Mouse (Mus musculus) R1 (cell line): ENCODE results near the gene Cnnm2.
"Not testable (repeated sequence)": the region's sequence is repeated elsewhere in the genome, so short reads cannot be mapped to it uniquely, and the experiment has no call there.

Source experiments
- DNase-seq: peaks from one replicate; pipeline ENCODE4 v3.0.0-alpha.2; 2018; ENCODE audit warnings: low read depth, low spot score

Gene Cnnm2

DNA sequence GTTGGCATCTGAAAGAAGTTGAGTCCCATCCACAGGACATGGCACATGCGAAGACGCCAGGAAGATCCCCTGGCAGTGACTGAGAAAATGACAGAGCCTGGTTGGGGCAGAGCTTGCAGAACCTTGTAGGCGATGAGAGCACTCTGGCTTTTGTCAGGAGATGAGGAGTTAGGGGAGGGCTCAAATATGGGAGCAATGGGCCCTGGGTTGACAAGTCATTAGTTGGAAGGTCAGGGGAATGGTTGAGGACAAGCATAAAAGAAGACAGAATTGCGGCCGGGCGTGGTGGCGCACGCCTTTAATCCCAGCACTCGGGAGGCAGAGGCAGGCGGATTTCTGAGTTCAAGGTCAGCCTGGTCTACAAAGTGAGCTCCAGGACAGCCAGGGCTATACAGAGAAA, 1.5 kb upstream of the Cnnm2 start:
- DNase-seq = peak; percentile 38

- peak; percentile 90 for DNase-seq
Observed at GRCm38 (mm10) chr19:46760375-46761160, 828 bp upstream of the Cnnm2 start.

GRCm38 (mm10) chr19:46761971-46762290, 535 bp downstream of the Cnnm2 start:
- no peak for DNase-seq

DNA sequence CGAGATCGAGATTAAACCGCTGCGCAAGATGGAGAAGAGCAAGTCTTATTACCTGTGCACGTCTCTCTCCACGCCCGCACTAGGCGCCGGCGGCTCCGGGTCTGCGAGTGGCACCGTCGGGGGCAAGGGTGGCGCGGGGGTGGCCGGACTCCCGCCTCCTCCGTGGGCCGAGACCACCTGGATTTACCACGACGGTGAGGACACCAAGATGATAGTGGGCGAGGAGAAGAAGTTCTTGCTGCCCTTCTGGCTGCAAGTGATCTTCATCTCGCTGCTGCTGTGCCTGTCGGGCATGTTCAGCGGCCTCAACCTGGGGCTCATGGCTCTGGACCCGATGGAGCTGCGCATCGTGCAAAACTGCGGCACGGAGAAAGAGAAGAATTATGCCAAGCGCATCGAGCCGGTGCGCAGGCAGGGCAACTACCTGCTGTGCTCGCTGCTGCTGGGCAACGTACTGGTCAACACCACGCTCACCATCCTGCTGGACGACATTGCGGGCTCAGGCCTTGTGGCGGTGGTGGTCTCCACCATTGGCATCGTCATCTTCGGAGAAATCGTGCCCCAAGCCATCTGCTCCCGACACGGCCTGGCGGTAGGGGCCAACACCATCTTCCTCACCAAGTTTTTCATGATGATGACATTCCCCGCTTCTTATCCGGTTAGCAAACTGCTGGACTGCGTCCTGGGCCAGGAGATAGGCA, 1.0 kb downstream of the Cnnm2 start:
- peak; percentile 61 for DNase-seq

DNA sequence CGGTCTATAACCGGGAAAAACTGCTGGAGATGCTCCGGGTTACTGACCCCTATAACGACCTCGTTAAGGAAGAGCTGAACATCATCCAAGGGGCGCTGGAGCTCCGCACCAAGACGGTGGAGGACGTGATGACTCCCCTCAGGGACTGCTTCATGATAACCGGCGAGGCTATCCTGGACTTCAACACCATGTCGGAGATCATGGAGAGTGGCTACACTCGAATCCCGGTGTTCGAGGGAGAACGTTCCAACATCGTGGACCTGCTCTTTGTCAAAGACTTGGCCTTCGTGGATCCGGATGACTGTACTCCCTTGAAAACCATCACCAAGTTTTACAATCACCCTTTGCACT, 1.6 kb downstream of the Cnnm2 start:
- DNase-seq = no peak

DNA sequence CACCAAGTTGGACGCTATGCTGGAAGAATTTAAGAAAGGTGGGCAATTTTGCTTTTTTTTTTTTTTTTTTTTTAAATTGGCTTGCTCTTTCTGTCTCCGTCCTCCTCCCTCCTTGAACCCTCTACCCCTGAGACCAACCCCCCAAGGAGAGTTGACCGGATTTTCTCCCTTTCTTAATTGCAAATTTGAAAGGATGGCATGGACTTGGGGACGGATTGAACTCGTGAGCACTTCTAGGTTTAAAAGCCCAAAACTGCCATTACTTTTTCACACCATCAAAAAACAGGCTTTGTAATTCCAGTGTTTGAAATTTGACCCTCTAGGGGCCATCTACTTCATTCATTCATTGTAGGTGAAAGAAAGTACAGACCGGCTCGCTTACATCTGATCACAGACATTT, 2.0 kb downstream of the Cnnm2 start:
- DNase-seq = no peak

- no peak for DNase-seq
Observed at GRCm38 (mm10) chr19:46763932-46764762, 2.8 kb downstream of the Cnnm2 start.

DNA sequence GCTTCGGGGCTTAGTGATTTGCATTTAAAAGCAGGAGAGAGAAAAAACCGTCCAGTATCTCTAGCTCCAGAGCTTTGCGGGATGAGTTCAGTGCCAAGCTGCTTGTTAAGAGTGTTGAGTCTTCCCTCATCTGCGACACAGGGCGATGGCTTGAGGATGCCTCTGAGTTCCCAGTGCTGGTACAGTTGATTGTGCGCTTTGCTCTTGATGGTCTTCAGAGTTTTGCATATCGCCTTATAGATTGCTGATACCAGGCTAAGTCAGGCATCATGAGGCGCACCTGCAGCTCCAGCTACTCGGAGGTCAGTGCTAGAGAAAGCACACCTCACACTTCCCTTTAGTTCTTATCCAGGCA, 3.3 kb downstream of the Cnnm2 start:
- DNase-seq = no peak

GRCm38 (mm10) chr19:46766125-46766524, 4.7 kb downstream of the Cnnm2 start:
- no peak for DNase-seq

GRCm38 (mm10) chr19:46769759-46770158, 8.4 kb downstream of the Cnnm2 start:
- DNase-seq = no peak

- DNase-seq = no peak
Observed at GRCm38 (mm10) chr19:46771801-46772200, 10.4 kb downstream of the Cnnm2 start.

- DNase-seq = no peak
Observed at GRCm38 (mm10) chr19:46776391-46776790, 15.0 kb downstream of the Cnnm2 start.

DNA sequence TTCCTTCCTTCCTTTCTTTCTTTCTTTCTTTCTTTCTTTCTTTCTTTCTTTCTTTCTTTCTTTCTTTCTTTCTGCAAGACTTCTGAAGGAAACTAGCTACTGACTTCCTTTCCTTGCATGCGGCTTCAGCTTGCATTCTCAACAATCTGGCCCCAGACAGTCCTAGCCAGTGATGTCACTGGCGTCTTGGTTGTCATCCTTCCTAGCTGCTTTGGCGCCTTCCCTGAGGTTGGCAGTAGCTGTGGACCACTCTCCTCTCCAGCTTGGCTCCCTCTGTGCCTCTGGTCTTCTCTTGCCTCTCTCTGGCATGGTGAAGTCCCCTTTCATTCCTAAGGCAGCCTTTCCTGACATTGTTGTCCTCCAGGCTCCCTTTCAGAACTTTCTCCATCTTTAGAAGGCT, 15.5 kb downstream of the Cnnm2 start:
- no peak for DNase-seq

GRCm38 (mm10) chr19:46777928-46778680, 16.7 kb downstream of the Cnnm2 start:
- no peak for DNase-seq

- DNase-seq = not testable (repeated sequence)
Observed at GRCm38 (mm10) chr19:46779130-46779529, 17.7 kb downstream of the Cnnm2 start.

- peak; percentile 39 for DNase-seq
Observed at GRCm38 (mm10) chr19:46784038-46784437, 22.6 kb downstream of the Cnnm2 start.

DNA sequence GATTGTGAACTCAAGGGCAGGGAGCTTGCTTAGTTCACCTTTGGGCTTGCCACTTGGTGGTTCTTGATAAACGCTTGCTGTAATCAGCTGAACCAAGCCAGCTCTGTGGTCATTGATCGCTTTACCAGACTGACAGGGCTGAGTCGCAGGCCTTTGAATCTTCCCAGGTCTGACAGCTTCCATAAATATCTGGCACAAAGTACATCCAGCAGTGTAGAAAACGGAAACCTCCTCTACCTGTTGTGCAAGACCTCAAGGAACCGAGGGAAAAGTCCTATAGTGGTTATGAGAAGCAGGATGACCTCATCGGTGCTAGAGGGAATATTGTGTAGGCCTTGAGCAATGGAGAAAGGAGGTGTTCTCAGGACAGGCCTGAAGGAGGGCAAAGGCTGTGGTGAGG, 23.1 kb downstream of the Cnnm2 start:
- DNase-seq = no peak

DNA sequence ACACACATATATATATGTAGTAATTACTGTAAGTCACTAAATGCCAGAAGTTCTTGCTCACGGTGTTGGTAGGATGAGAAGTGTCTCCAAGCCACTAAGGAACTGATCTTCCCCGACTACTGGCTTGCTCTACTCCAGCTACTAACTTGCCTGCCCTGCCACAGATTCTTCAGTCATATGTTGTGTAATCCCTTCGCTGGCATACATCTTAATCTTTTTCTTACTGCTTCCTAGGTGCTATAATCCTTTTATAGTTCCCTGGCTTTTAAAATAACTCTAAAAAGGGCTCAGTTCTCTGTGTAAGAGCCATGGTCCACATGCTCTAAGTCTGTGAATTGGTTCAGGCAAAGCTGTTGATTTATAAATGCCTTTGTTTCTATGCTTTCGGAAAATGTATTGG, 24.2 kb downstream of the Cnnm2 start:
- no peak for DNase-seq

GRCm38 (mm10) chr19:46789782-46790181, 28.4 kb downstream of the Cnnm2 start:
- DNase-seq = no peak

DNA sequence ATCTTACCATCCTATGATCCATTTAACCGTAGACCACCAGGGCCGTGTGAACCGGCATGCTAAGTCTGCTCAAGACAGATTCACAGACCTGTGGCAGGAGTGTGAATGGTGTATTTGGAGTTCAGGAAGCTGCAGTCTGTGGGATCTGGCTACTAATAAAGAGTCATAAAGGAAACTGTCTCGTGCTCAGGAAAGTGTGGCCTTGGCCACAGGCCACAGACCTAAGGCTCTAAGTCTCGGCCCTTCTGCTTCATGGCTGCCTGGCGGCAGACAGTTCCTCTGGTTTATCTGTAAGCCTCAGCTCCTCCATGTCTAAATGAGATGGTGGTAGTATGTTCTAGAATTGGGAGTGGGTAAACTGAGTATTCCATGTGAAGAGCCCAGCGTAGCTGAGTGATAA, 30.0 kb downstream of the Cnnm2 start:
- DNase-seq = no peak

GRCm38 (mm10) chr19:46791921-46792320, 30.5 kb downstream of the Cnnm2 start:
- DNase-seq = no peak

- DNase-seq = no peak
Observed at GRCm38 (mm10) chr19:46792480-46792879, 31.1 kb downstream of the Cnnm2 start.
